Mouse (Mus musculus) kidney, embryonic 14.5 days (tissue): Measurements from ENCODE around the gene Prss29. TPM values are rescaled to one million over a fixed set of nuclear protein-coding genes. Genes with fewer than 3 reads are reported as not detected.

ENCODE experiments used
- ATAC-seq: fragments of 200-750 bp; cut with Nextera tagmentation; 2 replicates; pipeline ENCODE4 v1.8.0; 2017; ENCODE audit warnings: moderate number of reproducible peaks, mild to moderate bottlenecking, moderate TSS enrichment, moderate library complexity; ENCODE audit not compliant: low FRiP score, low TSS enrichment
- H3K27ac ChIP-seq: fragments of 300-500 bp; sonication (generic); 2 replicates; pipeline ENCODE4 v1.5.1; 2014; ENCODE audit warnings: low read depth, mild to moderate bottlenecking, low read length, moderate library complexity, mixed read lengths
- H3K27me3 ChIP-seq: fragments of 300-500 bp; sonication (generic); 2 replicates; pipeline ENCODE4 v1.6.1; 2014; ENCODE audit warnings: mild to moderate bottlenecking, low read length; ENCODE audit not compliant: control insufficient read depth, insufficient read depth
- H3K36me3 ChIP-seq: fragments of 300-500 bp; sonication (generic); 2 replicates; pipeline ENCODE4 v1.6.1; 2014; ENCODE audit warnings: low read length, mixed read lengths; ENCODE audit not compliant: control insufficient read depth, insufficient read depth
- H3K4me1 ChIP-seq: fragments of 300-500 bp; sonication (generic); 2 replicates; pipeline ENCODE4 v1.6.1; 2014; ENCODE audit warnings: low read length, mixed read lengths; ENCODE audit not compliant: control insufficient read depth, insufficient read depth
- H3K4me2 ChIP-seq: fragments of 300-500 bp; sonication (generic); replicated peaks from 2 replicates; pipeline ENCODE4 v1.6.1; 2014; ENCODE audit warnings: low read depth, mild to moderate bottlenecking, low read length
- H3K4me3 ChIP-seq: fragments of 300-500 bp; sonication (generic); 2 replicates; pipeline ENCODE4 v1.5.1; 2014; ENCODE audit warnings: mild to moderate bottlenecking, low read length
- H3K9ac ChIP-seq: fragments of 300-500 bp; sonication (generic); 2 replicates; pipeline ENCODE4 v1.6.1; 2014; ENCODE audit warnings: low read depth, mild to moderate bottlenecking, low read length, moderate library complexity
- H3K9me3 ChIP-seq: fragments of 300-500 bp; sonication (generic); 2 replicates; pipeline ENCODE4 v1.6.1; 2016; ENCODE audit warnings: low read length; ENCODE audit not compliant: control insufficient read depth
- WGBS: fragments of 180-500 bp; shearing (Covaris S2); extraction: QIAGEN DNeasy Blood & Tissue Kit; methylation state at CpG from one replicate; pipeline ENCODE4 v1.1.7; 2014; 5-methylcytosine and 5-hydroxymethylcytosine counted together
- polyA plus RNA-seq: library from polyadenylated mRNA; unstranded; fragments of >200 nt; fragmentation: Nextera tagmentation; extraction: Ambion mirVana; gene quantifications from 2 replicates; pipeline ENCODE4 v1.2.1, GENCODE M21; 2014

Prss29 gene
- polyA plus RNA-seq, 1 experiment from 2014 or later: not detected

GRCm38 (mm10) chr17:25333943-25334342, 15.5 kb downstream of the Prss29 start:
- no peaks in the 10 kb centered on the region for H3K36me3 ChIP-seq
- no peaks in the 10 kb centered on the region for H3K9me3 ChIP-seq
- no peak overlapping the region for H3K27ac ChIP-seq
- no peak for ATAC-seq
- peaks cover 3% of the 10 kb centered on the region; the same call in 1 of the 2 replicates for H3K27me3 ChIP-seq
- H3K4me3 ChIP-seq: no peak overlapping the region
- no peak overlapping the region for H3K4me2 ChIP-seq
- no peaks in the 10 kb centered on the region for H3K4me1 ChIP-seq
- no peak overlapping the region for H3K9ac ChIP-seq
- WGBS: under 1% methylated on average over 8 of the region's 8 CpGs

GRCm38 (mm10) chr17:25338218-25338617, 19.8 kb downstream of the Prss29 start:
- Histone ChIP-seq H3K27ac (no peak overlapping the region), H3K4me3 (no peak overlapping the region), H3K9ac (no peak overlapping the region), H3K4me1 (no peaks in the 10 kb centered on the region), H3K36me3 (no peaks in the 10 kb centered on the region), H3K9me3 (no peaks in the 10 kb centered on the region), H3K4me2 (no peak overlapping the region), H3K27me3 (no peaks in the 10 kb centered on the region)
- peak; percentile 52; the same call in 1 of the 2 replicates for ATAC-seq
- WGBS: 83% methylated on average over 4 of the region's 4 CpGs

GRCm38 (mm10) chr17:25340003-25340402, 21.5 kb downstream of the Prss29 start:
- WGBS: 87% methylated on average over 6 of the region's 6 CpGs
- ATAC-seq: no peak
- no peak overlapping the region for H3K4me3 ChIP-seq

GRCm38 (mm10) chr17:25341490-25341889, 23.0 kb downstream of the Prss29 start:
- no peak for ATAC-seq
- no peak overlapping the region for H3K4me3 ChIP-seq
- no peaks in the 10 kb centered on the region for H3K27me3 ChIP-seq
- H3K4me2 ChIP-seq: no peak overlapping the region
- no peak overlapping the region for H3K9ac ChIP-seq
- H3K36me3 ChIP-seq: no peaks in the 10 kb centered on the region
- H3K27ac ChIP-seq: no peak overlapping the region
- WGBS: 29% methylated on average over 3 of the region's 3 CpGs
- H3K4me1 ChIP-seq: no peaks in the 10 kb centered on the region
- H3K9me3 ChIP-seq: no peaks in the 10 kb centered on the region

More at GRCm38 (mm10) chr17:25340003-25340402, 21.5 kb downstream of the Prss29 start:
- no peaks in the 10 kb centered on the region for H3K27me3 ChIP-seq
- no peaks in the 10 kb centered on the region for H3K9me3 ChIP-seq
- no peak overlapping the region for H3K4me2 ChIP-seq
- no peaks in the 10 kb centered on the region for H3K4me1 ChIP-seq
- H3K27ac ChIP-seq: no peak overlapping the region
- no peak overlapping the region for H3K9ac ChIP-seq
- no peaks in the 10 kb centered on the region for H3K36me3 ChIP-seq

GRCm38 (mm10) chr17:25345462-25345861, 27.0 kb downstream of the Prss29 start, which contains the start of gene Tpsab1:
Tpsab1 (minus strand) TSS chr17:25345562.
- H3K4me2 ChIP-seq: no peak within 1 kb of the TSS
- no peaks in the 10 kb centered on the region for H3K27me3 ChIP-seq
- H3K9me3 ChIP-seq: no peaks in the 10 kb centered on the region
- H3K4me3 ChIP-seq: no peak within 1 kb of the TSS
- H3K9ac ChIP-seq: no peak within 1 kb of the TSS
- H3K27ac ChIP-seq: no peak within 1 kb of the TSS
- H3K4me1 ChIP-seq: no peaks in the 10 kb centered on the region
- 76% methylated on average over 4 of the region's 4 CpGs for WGBS
- no peak for ATAC-seq
- no peaks in the 10 kb centered on the region for H3K36me3 ChIP-seq

GRCm38 (mm10) chr17:25361291-25361690, 42.8 kb downstream of the Prss29 start:
- H3K36me3 ChIP-seq: no peaks in the 10 kb centered on the region
- H3K9me3 ChIP-seq: no peaks in the 10 kb centered on the region
- H3K4me2 ChIP-seq: no peak overlapping the region
- no peaks in the 10 kb centered on the region for H3K4me1 ChIP-seq
- ATAC-seq: no peak
- 65% methylated on average over 2 of the region's 2 CpGs for WGBS
- H3K27ac ChIP-seq: no peak overlapping the region
- no peaks in the 10 kb centered on the region for H3K27me3 ChIP-seq
- no peak overlapping the region for H3K4me3 ChIP-seq
- no peak overlapping the region for H3K9ac ChIP-seq

- no peak overlapping the region for H3K4me2 ChIP-seq
- H3K9me3 ChIP-seq: no peaks in the 10 kb centered on the region
- H3K27ac ChIP-seq: no peak overlapping the region
- H3K4me1 ChIP-seq: no peaks in the 10 kb centered on the region
- no peak for ATAC-seq
- no peak overlapping the region for H3K4me3 ChIP-seq
- H3K9ac ChIP-seq: no peak overlapping the region
- no peaks in the 10 kb centered on the region for H3K36me3 ChIP-seq
- 14% methylated on average over 1 of the region's 1 CpGs for WGBS
- no peaks in the 10 kb centered on the region for H3K27me3 ChIP-seq
Observed at GRCm38 (mm10) chr17:25363726-25364125, 45.3 kb downstream of the Prss29 start.

GRCm38 (mm10) chr17:25366005-25366404, 47.6 kb downstream of the Prss29 start, which contains the start of gene Tpsb2:
Tpsb2 (plus strand) TSS chr17:25366305.
- 74% methylated on average over 2 of the region's 2 CpGs for WGBS
- H3K4me2 ChIP-seq: no peak within 1 kb of the TSS
- H3K4me3 ChIP-seq: no peak within 1 kb of the TSS
- H3K9ac ChIP-seq: no peak within 1 kb of the TSS
- H3K27ac ChIP-seq: no peak within 1 kb of the TSS
- no peaks in the 10 kb centered on the region for H3K36me3 ChIP-seq
- H3K9me3 ChIP-seq: no peaks in the 10 kb centered on the region
- H3K27me3 ChIP-seq: no peaks in the 10 kb centered on the region
- no peak for ATAC-seq
- H3K4me1 ChIP-seq: no peaks in the 10 kb centered on the region

GRCm38 (mm10) chr17:25368973-25369372, 50.5 kb downstream of the Prss29 start, which contains the start of gene Tpsg1:
Tpsg1 (plus strand) TSS chr17:25369273.
- WGBS: 86% methylated on average over 3 of the region's 3 CpGs
- Histone ChIP-seq H3K9me3 (no peaks in the 10 kb centered on the region), H3K9ac (no peak within 1 kb of the TSS), H3K27me3 (no peaks in the 10 kb centered on the region), H3K36me3 (no peaks in the 10 kb centered on the region), H3K4me1 (no peaks in the 10 kb centered on the region), H3K4me3 (no peak within 1 kb of the TSS), H3K4me2 (no peak within 1 kb of the TSS), H3K27ac (no peak within 1 kb of the TSS)
- ATAC-seq: no peak
